Mouse (Mus musculus): ENCODE measurements around the gene Klrg2. TPM values are rescaled to one million over a fixed set of nuclear protein-coding genes. Genes with fewer than 3 reads are reported as not detected.

Gene Klrg2
- total and polyA plus RNA-seq, 3 experiments, result 0.12 to 0.34 (median 0.27) TPM

- no peak for DNase-seq (ENCODE audit: extremely low read depth)
- H3K4me2 ChIP-seq (ENCODE audit: insufficient read depth, low read depth, poor library complexity, severe bottlenecking), result no peak overlapping the region
- in situ Hi-C loops (cut with MboI; ENCODE audit: low pct_ligation_motif_present, low pct_unique_long_range_greater_than_20kb, low sequenced_read_pairs), result no loop called here
- peaks cover 8% of the 10 kb centered on the region; the same call in 1 of the 2 replicates for H3K79me2 ChIP-seq (replicated peaks; ENCODE audit: control insufficient read depth, extremely low read depth, insufficient read depth, poor library complexity, severe bottlenecking)
- dilution Hi-C loops (cut with MboI; ENCODE audit: extremely low pct_ligation_motif_present, extremely low pct_unique_long_range_greater_than_20kb, low sequenced_read_pairs), result no loop called here
- H3K36me3 ChIP-seq (replicated peaks in 1 of 2; ENCODE audit: control insufficient read depth in 1 of 2, insufficient read depth in 1 of 2, low read length in 1 of 2), result peaks cover 37 to 79% of the 10 kb centered on the region in 2 experiments
- TF ChIP-seq ZKSCAN1 (IDR thresholded peaks at IDR 0.05; ENCODE audit: borderline replicate concordance, low read depth, low read length), result no peak
- peak; percentile 1; the same call in 1 of the 2 replicates for TF ChIP-seq RAD21 (IDR thresholded peaks at IDR 0.05; ENCODE audit: low read depth, low read length)
- TF ChIP-seq CTCF (conservative IDR thresholded peaks at IDR 0.05 in 1 of 2, IDR thresholded peaks at IDR 0.05 in 1 of 2; ENCODE audit: low read depth in 2 of 2, low read length in 2 of 2), result peak in 1 of 2 experiments; percentile 42; a peak in 2 of 4 replicates
- TF ChIP-seq SIN3A (IDR thresholded peaks at IDR 0.05; ENCODE audit: low read length), result no peak
- no peak overlapping the region for H3K4me3 ChIP-seq (replicated peaks in 1 of 3; ENCODE audit: low read depth in 2 of 3, low read length in 2 of 3, poor library complexity in 1 of 3)
- H3K27me3 ChIP-seq (replicated peaks), result no peaks in the 10 kb centered on the region
- no peaks in the 10 kb centered on the region for H3K9me3 ChIP-seq (replicated peaks; ENCODE audit: low read length)
- H3K9ac ChIP-seq (ENCODE audit: insufficient read depth, low read depth), result no peak overlapping the region
- H3K27ac ChIP-seq (ENCODE audit: insufficient read depth, low read depth), result no peak overlapping the region
- no peaks in the 10 kb centered on the region for H3K4me1 ChIP-seq (ENCODE audit: control insufficient read depth in 1 of 2, insufficient read depth in 2 of 2)
These were observed 39.6 kb downstream of the Klrg2 start for GRCm38 (mm10) chr6:38597481-38597880.

- H3K4me1 ChIP-seq (ENCODE audit: control insufficient read depth in 1 of 2, insufficient read depth in 2 of 2), result peaks cover 0 to 16% of the 10 kb centered on the region in 2 experiments; a peak in 1 of 4 replicates
- H3K9ac ChIP-seq (ENCODE audit: insufficient read depth, low read depth), result no peak overlapping the region
- in situ Hi-C loops (cut with MboI; ENCODE audit: low pct_ligation_motif_present, low pct_unique_long_range_greater_than_20kb, low sequenced_read_pairs) (no loop called here), dilution Hi-C loops (cut with MboI; ENCODE audit: extremely low pct_ligation_motif_present, extremely low pct_unique_long_range_greater_than_20kb, low sequenced_read_pairs) (no loop called here)
- no peak overlapping the region for H3K4me3 ChIP-seq (replicated peaks in 1 of 3; ENCODE audit: low read depth in 2 of 3, low read length in 2 of 3, poor library complexity in 1 of 3)
- no peak for DNase-seq (ENCODE audit: extremely low read depth)
- no peaks in the 10 kb centered on the region for H3K9me3 ChIP-seq (replicated peaks; ENCODE audit: low read length)
- no peak for TF ChIP-seq MAZ (IDR thresholded peaks at IDR 0.05; ENCODE audit: low read depth, low read length)
- no peak for TF ChIP-seq ETS1 (conservative IDR thresholded peaks at IDR 0.05; ENCODE audit: low read depth, low read length)
- no peak for TF ChIP-seq RAD21 (IDR thresholded peaks at IDR 0.05; ENCODE audit: low read depth, low read length)
- no peak for TF ChIP-seq USF2 (conservative IDR thresholded peaks at IDR 0.05; ENCODE audit: low read depth, low read length)
- TF ChIP-seq IRF4 (IDR thresholded peaks at IDR 0.05; ENCODE audit: low read depth, low read length), result no peak
- H3K27ac ChIP-seq (ENCODE audit: insufficient read depth, low read depth), result no peak overlapping the region
- H3K4me2 ChIP-seq (ENCODE audit: insufficient read depth, low read depth, poor library complexity, severe bottlenecking), result no peak overlapping the region
- H3K27me3 ChIP-seq (replicated peaks), result no peaks in the 10 kb centered on the region
- peaks cover 43 to 78% of the 10 kb centered on the region in 2 experiments for H3K36me3 ChIP-seq (replicated peaks in 1 of 2; ENCODE audit: control insufficient read depth in 1 of 2, insufficient read depth in 1 of 2, low read length in 1 of 2)
- H3K79me2 ChIP-seq (replicated peaks; ENCODE audit: control insufficient read depth, extremely low read depth, insufficient read depth, poor library complexity, severe bottlenecking), result peaks cover 51% of the 10 kb centered on the region
These were observed 55.3 kb downstream of the Klrg2 start for GRCm38 (mm10) chr6:38581711-38582110.

GRCm38 (mm10) chr6:38580112-38580857 lies 56.8 kb downstream of the Klrg2 start:
- H3K27ac ChIP-seq (ENCODE audit: insufficient read depth, low read depth), result no peak overlapping the region
- no peak overlapping the region for H3K4me2 ChIP-seq (ENCODE audit: insufficient read depth, low read depth, poor library complexity, severe bottlenecking)
- no peak for DNase-seq (ENCODE audit: extremely low read depth)
- H3K9ac ChIP-seq (ENCODE audit: insufficient read depth, low read depth), result no peak overlapping the region
- H3K9me3 ChIP-seq (replicated peaks; ENCODE audit: low read length), result no peaks in the 10 kb centered on the region
- H3K79me2 ChIP-seq (replicated peaks; ENCODE audit: control insufficient read depth, extremely low read depth, insufficient read depth, poor library complexity, severe bottlenecking), result peaks cover 59% of the 10 kb centered on the region
- H3K4me3 ChIP-seq (replicated peaks in 1 of 3; ENCODE audit: low read depth in 2 of 3, low read length in 2 of 3, poor library complexity in 1 of 3), result no peak overlapping the region
- dilution Hi-C loops (cut with MboI; ENCODE audit: extremely low pct_ligation_motif_present, extremely low pct_unique_long_range_greater_than_20kb, low sequenced_read_pairs) (no loop called here), in situ Hi-C loops (cut with MboI; ENCODE audit: low pct_ligation_motif_present, low pct_unique_long_range_greater_than_20kb, low sequenced_read_pairs) (no loop called here)
- H3K27me3 ChIP-seq (replicated peaks), result no peaks in the 10 kb centered on the region
- TF ChIP-seq USF2 (conservative IDR thresholded peaks at IDR 0.05; ENCODE audit: low read depth, low read length), result no peak
- no peak for TF ChIP-seq TCF12 (IDR thresholded peaks at IDR 0.05; ENCODE audit: low read depth, low read length)
- TF ChIP-seq MAX (IDR thresholded peaks at IDR 0.05; ENCODE audit: low read length), result no peak
- no peak for TF ChIP-seq RAD21 (IDR thresholded peaks at IDR 0.05; ENCODE audit: low read depth, low read length)
- TF ChIP-seq MAFK (IDR thresholded peaks at IDR 0.05; ENCODE audit: insufficient replicate concordance, low read length), result peak; percentile 89
- no peak for TF ChIP-seq ZKSCAN1 (IDR thresholded peaks at IDR 0.05; ENCODE audit: borderline replicate concordance, low read depth, low read length)
- no peak for TF ChIP-seq USF1 (IDR thresholded peaks at IDR 0.05; ENCODE audit: low read depth, low read length)
- H3K4me1 ChIP-seq (ENCODE audit: control insufficient read depth in 1 of 2, insufficient read depth in 2 of 2), result peaks cover 3 to 24% of the 10 kb centered on the region in 2 experiments; a peak in 3 of 4 replicates
- H3K36me3 ChIP-seq (replicated peaks in 1 of 2; ENCODE audit: control insufficient read depth in 1 of 2, insufficient read depth in 1 of 2, low read length in 1 of 2), result peaks cover 33 to 68% of the 10 kb centered on the region in 2 experiments

Measured in CH12.LX (cell line).